Mouse (Mus musculus): ENCODE measurements around the gene C330007P06Rik. TPM values are rescaled to one million over a fixed set of nuclear protein-coding genes. Genes with fewer than 3 reads are reported as not detected.

The C330007P06Rik gene
- polyA plus RNA-seq, 1 experiment from 2014 or later, result 21.1 TPM

DNA sequence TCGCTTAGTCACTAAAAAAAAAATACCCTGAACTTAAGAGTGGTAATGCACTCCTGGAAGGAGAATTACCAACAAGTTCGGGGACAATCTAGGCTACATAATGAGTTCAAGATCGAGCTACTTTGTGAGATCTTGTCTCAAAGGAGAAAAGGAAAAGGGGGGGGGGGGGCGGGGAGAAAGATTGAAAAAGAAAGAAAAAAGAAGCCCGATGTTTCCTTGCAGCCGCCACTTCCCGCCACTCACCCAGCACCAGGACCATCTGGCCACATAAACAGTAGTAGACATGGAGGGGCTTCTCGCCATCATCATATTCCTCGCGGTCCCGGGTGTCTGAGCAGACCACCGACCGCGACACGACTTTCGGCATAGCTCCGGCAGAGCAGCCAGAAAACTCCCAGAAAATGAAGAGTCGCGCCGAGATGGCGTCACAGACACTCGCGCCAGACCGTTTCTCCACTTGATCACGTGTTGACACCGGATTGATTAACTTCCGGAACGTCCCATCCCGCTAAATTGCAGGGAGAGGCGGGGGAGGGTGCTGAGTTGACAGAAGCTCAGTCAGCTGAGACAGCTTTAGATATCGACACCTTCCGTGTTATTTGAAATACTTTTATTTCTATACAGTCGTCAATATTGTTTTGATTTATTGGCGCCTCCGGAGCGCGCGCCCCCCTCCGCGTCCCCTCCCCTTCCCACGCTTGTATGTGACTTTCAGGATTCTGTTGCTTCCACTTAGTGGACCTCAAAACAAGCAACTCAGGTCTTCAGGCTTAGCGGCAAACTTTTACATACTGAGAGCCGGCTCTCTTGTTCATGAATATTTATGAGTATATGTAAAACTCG, 9.9 kb downstream of the C330007P06Rik start:
- peaks cover 0 to 6% of the 10 kb centered on the region in 2 experiments; a peak in 1 of 4 replicates for H3K4me1 ChIP-seq (ENCODE audit: control insufficient read depth in 2 of 2, insufficient read depth in 2 of 2, low read length in 2 of 2)
- no peaks in the 10 kb centered on the region for H3K27me3 ChIP-seq (ENCODE audit: control insufficient read depth, insufficient read depth, low read length)
- WGBS, result 18% methylated on average over 37 of the region's 44 CpGs
- peak overlapping the region; percentile 42 to 59 for H3K4me3 ChIP-seq (ENCODE audit: control insufficient read depth in 1 of 2, insufficient read depth in 1 of 2, low read depth in 1 of 2, low read length in 2 of 2)
- no peaks in the 10 kb centered on the region for H3K9me3 ChIP-seq (ENCODE audit: control insufficient read depth, low read length)
- peak overlapping the region; percentile 70 for H3K9ac ChIP-seq (ENCODE audit: low read length)
- H3K36me3 ChIP-seq (ENCODE audit: control insufficient read depth, insufficient read depth, low read length), result no peaks in the 10 kb centered on the region
- peak overlapping the region; percentile 64 for H3K4me2 ChIP-seq (ENCODE audit: low read length)
- peak overlapping the region; percentile 68; a peak in 3 of 4 replicates for H3K27ac ChIP-seq (replicated peaks in 1 of 2; ENCODE audit: control insufficient read depth in 1 of 2, insufficient read depth in 1 of 2, low read depth in 2 of 2, low read length in 2 of 2)
- peak; percentile 59; the same call in 1 of the 2 replicates for ATAC-seq (ENCODE audit: insufficient number of reproducible peaks, insufficient read depth, low FRiP score, low read depth)

DNA sequence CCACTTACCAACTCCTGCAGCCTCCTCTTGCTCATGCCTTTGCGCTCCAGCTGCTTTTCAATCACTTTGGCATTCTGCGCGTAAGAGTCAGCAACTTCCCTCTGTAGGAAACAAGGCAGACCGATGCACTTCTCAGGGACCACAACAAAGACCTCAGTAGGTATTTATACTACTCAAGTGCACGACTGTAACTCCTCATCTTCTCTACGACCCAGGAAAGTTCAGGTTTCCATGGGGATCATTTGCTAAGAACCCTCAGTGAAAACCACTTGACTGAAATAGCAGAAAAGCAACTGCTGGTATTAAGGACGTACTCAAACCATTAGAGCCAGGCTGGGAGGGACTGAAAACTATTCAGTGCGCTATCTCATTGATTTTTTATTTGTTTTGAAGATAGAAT, 21.3 kb downstream of the C330007P06Rik start:
- no peak for ATAC-seq (ENCODE audit: insufficient number of reproducible peaks, insufficient read depth, low FRiP score, low read depth)
- no peaks in the 10 kb centered on the region for H3K9me3 ChIP-seq (ENCODE audit: control insufficient read depth, low read length)
- H3K4me3 ChIP-seq (ENCODE audit: control insufficient read depth in 1 of 2, insufficient read depth in 1 of 2, low read depth in 1 of 2, low read length in 2 of 2), result no peak overlapping the region
- no peaks in the 10 kb centered on the region for H3K27me3 ChIP-seq (ENCODE audit: control insufficient read depth, insufficient read depth, low read length)
- WGBS, result 77% methylated on average over 8 of the region's 8 CpGs
- H3K4me2 ChIP-seq (ENCODE audit: low read length), result no peak overlapping the region
- no peaks in the 10 kb centered on the region for H3K4me1 ChIP-seq (ENCODE audit: control insufficient read depth in 2 of 2, insufficient read depth in 2 of 2, low read length in 2 of 2)
- H3K27ac ChIP-seq (replicated peaks in 1 of 2; ENCODE audit: control insufficient read depth in 1 of 2, insufficient read depth in 1 of 2, low read depth in 2 of 2, low read length in 2 of 2), result no peak overlapping the region
- H3K9ac ChIP-seq (ENCODE audit: low read length), result no peak overlapping the region
- peaks cover 6% of the 10 kb centered on the region for H3K36me3 ChIP-seq (ENCODE audit: control insufficient read depth, insufficient read depth, low read length)

DNA sequence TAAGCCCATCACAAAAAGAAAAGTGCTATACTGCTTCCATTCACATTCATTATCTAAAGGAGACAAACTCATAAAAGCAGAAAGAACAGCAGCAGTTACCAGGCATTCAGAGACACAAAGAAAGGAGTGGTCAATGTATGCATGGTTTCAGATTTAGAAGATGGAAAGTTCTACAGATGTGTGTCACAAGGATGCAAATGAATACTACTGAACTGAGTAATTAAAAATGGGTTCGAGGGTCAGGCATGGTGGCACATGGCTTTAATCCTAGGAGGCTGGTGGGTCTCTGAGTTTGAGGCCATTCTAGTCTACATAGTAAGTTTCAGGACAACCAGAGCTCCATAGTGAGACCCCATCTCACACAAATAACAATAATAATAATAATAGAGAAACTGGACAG, 26.8 kb downstream of the C330007P06Rik start:
- H3K4me1 ChIP-seq (ENCODE audit: control insufficient read depth in 2 of 2, insufficient read depth in 2 of 2, low read length in 2 of 2), result no peaks in the 10 kb centered on the region
- H3K9ac ChIP-seq (ENCODE audit: low read length), result no peak overlapping the region
- H3K27me3 ChIP-seq (ENCODE audit: control insufficient read depth, insufficient read depth, low read length), result no peaks in the 10 kb centered on the region
- H3K9me3 ChIP-seq (ENCODE audit: control insufficient read depth, low read length), result no peaks in the 10 kb centered on the region
- no peak overlapping the region for H3K4me3 ChIP-seq (ENCODE audit: control insufficient read depth in 1 of 2, insufficient read depth in 1 of 2, low read depth in 1 of 2, low read length in 2 of 2)
- H3K36me3 ChIP-seq (ENCODE audit: control insufficient read depth, insufficient read depth, low read length), result peaks cover 1% of the 10 kb centered on the region; the same call in 1 of the 2 replicates
- no peak for ATAC-seq (ENCODE audit: insufficient number of reproducible peaks, insufficient read depth, low FRiP score, low read depth)
- 76% methylated on average over 1 of the region's 1 CpGs for WGBS
- no peak overlapping the region for H3K4me2 ChIP-seq (ENCODE audit: low read length)
- no peak overlapping the region for H3K27ac ChIP-seq (replicated peaks in 1 of 2; ENCODE audit: control insufficient read depth in 1 of 2, insufficient read depth in 1 of 2, low read depth in 2 of 2, low read length in 2 of 2)

DNA sequence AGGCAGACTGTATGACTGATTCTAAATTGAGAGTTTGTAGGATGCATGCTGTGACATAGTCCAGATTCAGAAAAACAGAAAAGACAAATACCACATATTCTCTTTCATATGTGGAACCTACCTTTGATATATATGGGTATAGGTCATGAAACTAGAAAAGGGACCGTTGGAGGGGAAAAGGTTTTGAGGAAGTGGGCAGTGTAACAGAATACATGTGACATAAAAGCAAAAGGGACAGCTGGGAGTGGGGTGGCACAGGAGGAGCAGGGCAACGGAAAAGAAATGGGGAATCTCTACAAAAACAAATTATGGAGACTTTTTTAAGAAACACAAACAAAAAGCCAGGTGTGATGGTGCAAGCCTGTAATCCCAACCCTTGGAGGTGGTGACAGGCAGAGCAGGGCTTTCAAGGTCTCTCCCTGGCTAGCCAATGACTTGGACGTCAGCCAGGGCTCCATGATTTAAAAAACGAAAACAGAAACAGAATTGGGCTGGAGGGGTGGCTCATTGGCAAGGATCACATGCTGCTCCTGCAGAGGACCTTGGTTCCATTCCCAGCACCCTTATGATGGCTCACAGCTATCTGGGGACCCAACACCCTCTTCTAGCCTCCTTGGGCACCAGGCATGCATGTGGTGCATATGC, 30.4 kb downstream of the C330007P06Rik start:
- H3K4me3 ChIP-seq (ENCODE audit: control insufficient read depth in 1 of 2, insufficient read depth in 1 of 2, low read depth in 1 of 2, low read length in 2 of 2), result no peak overlapping the region
- no peak for ATAC-seq (ENCODE audit: insufficient number of reproducible peaks, insufficient read depth, low FRiP score, low read depth)
- WGBS, result 54% methylated on average over 4 of the region's 4 CpGs

DNA sequence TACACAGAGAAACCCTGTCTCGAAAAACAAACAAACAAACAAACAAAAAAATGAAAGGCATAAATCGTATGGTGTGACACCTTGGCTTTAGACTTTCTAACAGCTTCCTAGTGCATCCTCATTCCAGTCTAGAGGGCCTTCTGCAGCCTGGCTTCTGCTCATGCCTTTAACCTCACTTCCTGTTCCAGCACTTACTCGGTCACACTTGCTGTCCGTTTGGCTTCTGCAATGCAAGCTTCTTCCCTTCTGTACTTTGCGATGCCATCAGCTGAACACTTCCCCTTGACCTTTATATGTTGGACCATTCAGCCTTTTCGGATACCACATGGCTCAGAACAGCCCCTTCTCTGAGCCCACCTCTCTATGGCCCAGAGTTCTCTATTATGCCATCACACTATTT, 32.2 kb downstream of the C330007P06Rik start:
- H3K4me3 ChIP-seq (ENCODE audit: control insufficient read depth in 1 of 2, insufficient read depth in 1 of 2, low read depth in 1 of 2, low read length in 2 of 2), result no peak overlapping the region
- H3K4me1 ChIP-seq (ENCODE audit: control insufficient read depth in 2 of 2, insufficient read depth in 2 of 2, low read length in 2 of 2), result no peaks in the 10 kb centered on the region
- no peak overlapping the region for H3K27ac ChIP-seq (replicated peaks in 1 of 2; ENCODE audit: control insufficient read depth in 1 of 2, insufficient read depth in 1 of 2, low read depth in 2 of 2, low read length in 2 of 2)
- H3K27me3 ChIP-seq (ENCODE audit: control insufficient read depth, insufficient read depth, low read length), result no peaks in the 10 kb centered on the region
- H3K9ac ChIP-seq (ENCODE audit: low read length), result no peak overlapping the region
- H3K36me3 ChIP-seq (ENCODE audit: control insufficient read depth, insufficient read depth, low read length), result no peaks in the 10 kb centered on the region
- no peak overlapping the region for H3K4me2 ChIP-seq (ENCODE audit: low read length)
- ATAC-seq (ENCODE audit: insufficient number of reproducible peaks, insufficient read depth, low FRiP score, low read depth), result no peak
- no peaks in the 10 kb centered on the region for H3K9me3 ChIP-seq (ENCODE audit: control insufficient read depth, low read length)
- WGBS, result 67% methylated on average over 6 of the region's 6 CpGs

More for the DNA sequence above, 30.4 kb downstream of the C330007P06Rik start:
- Histone ChIP-seq H3K9me3 (ENCODE audit: control insufficient read depth, low read length) (no peaks in the 10 kb centered on the region), H3K4me1 (ENCODE audit: control insufficient read depth in 2 of 2, insufficient read depth in 2 of 2, low read length in 2 of 2) (no peaks in the 10 kb centered on the region), H3K27me3 (ENCODE audit: control insufficient read depth, insufficient read depth, low read length) (no peaks in the 10 kb centered on the region), H3K27ac (replicated peaks in 1 of 2; ENCODE audit: control insufficient read depth in 1 of 2, insufficient read depth in 1 of 2, low read depth in 2 of 2, low read length in 2 of 2) (no peak overlapping the region), H3K4me2 (ENCODE audit: low read length) (no peak overlapping the region), H3K36me3 (ENCODE audit: control insufficient read depth, insufficient read depth, low read length) (no peaks in the 10 kb centered on the region), H3K9ac (ENCODE audit: low read length) (no peak overlapping the region)

DNA sequence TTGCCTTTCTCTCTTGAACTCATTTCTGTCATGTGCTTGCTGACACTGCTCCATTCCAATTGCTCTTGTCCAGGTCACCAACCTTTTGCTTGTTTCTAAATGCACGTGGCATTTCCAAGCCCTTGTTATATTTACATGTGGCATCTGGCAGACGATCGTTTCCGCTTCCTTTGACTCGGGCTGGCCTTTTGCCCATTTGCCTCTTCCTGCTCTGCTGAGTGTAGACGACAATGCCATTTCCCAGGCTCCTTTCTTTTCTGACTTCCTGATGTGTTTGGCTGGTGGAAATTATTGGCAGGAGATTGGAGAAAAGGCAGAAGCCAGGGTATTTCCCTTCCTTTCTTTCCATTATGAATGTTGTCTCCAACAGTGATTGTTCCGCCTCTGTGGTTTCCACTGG, 34.5 kb downstream of the C330007P06Rik start:
- Histone ChIP-seq H3K9ac (ENCODE audit: low read length) (no peak overlapping the region), H3K4me1 (ENCODE audit: control insufficient read depth in 2 of 2, insufficient read depth in 2 of 2, low read length in 2 of 2) (no peaks in the 10 kb centered on the region), H3K4me2 (ENCODE audit: low read length) (no peak overlapping the region), H3K27ac (replicated peaks in 1 of 2; ENCODE audit: control insufficient read depth in 1 of 2, insufficient read depth in 1 of 2, low read depth in 2 of 2, low read length in 2 of 2) (peak overlapping the region in 1 of 2 experiments; percentile 50; a peak in 1 of 4 replicates), H3K27me3 (ENCODE audit: control insufficient read depth, insufficient read depth, low read length) (no peaks in the 10 kb centered on the region), H3K9me3 (ENCODE audit: control insufficient read depth, low read length) (no peaks in the 10 kb centered on the region), H3K36me3 (ENCODE audit: control insufficient read depth, insufficient read depth, low read length) (no peaks in the 10 kb centered on the region), H3K4me3 (ENCODE audit: control insufficient read depth in 1 of 2, insufficient read depth in 1 of 2, low read depth in 1 of 2, low read length in 2 of 2) (no peak overlapping the region)
- 0 out of 2 replicates have a peak, but pooled peaks have one; percentile 13 for ATAC-seq (ENCODE audit: insufficient number of reproducible peaks, insufficient read depth, low FRiP score, low read depth)
- WGBS, result 58% methylated on average over 7 of the region's 7 CpGs

DNA sequence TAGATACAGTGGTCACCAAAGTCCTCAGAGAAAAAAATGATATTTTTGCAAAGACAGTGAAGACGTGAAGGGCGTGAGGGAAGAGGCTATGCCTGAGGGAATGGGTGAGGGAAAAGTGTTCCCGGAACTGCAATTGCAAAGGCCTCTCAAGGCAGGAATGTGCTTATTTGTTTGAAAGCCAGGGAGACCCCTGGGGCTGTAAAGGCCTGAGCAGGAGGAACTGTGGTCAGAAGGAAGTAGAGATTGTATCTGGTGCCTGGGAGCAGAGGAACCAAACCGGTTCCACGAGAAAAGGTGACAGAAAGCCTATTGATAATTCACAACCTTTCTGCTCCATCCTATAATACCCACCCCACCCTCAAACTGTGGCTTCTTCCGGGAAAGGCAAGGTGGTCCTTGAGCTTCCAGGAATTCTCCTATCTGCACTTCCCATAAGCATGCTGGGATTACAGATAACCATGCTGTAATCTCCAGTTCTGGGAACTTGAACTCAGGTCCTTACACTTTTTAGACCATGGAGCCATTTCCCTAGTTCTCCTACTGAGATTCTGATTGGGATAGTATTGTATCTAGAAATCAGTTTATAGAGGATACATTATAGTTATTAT, 36.7 kb downstream of the C330007P06Rik start:
- no peaks in the 10 kb centered on the region; a peak in 2 of 4 replicates for H3K4me1 ChIP-seq (ENCODE audit: control insufficient read depth in 2 of 2, insufficient read depth in 2 of 2, low read length in 2 of 2)
- H3K27me3 ChIP-seq (ENCODE audit: control insufficient read depth, insufficient read depth, low read length), result no peaks in the 10 kb centered on the region
- no peak for ATAC-seq (ENCODE audit: insufficient number of reproducible peaks, insufficient read depth, low FRiP score, low read depth)
- no peaks in the 10 kb centered on the region for H3K9me3 ChIP-seq (ENCODE audit: control insufficient read depth, low read length)
- no peak overlapping the region for H3K27ac ChIP-seq (replicated peaks in 1 of 2; ENCODE audit: control insufficient read depth in 1 of 2, insufficient read depth in 1 of 2, low read depth in 2 of 2, low read length in 2 of 2)
- H3K4me2 ChIP-seq (ENCODE audit: low read length), result no peak overlapping the region
- 49% methylated on average over 6 of the region's 6 CpGs for WGBS
- H3K4me3 ChIP-seq (ENCODE audit: control insufficient read depth in 1 of 2, insufficient read depth in 1 of 2, low read depth in 1 of 2, low read length in 2 of 2), result no peak overlapping the region
- H3K36me3 ChIP-seq (ENCODE audit: control insufficient read depth, insufficient read depth, low read length), result no peaks in the 10 kb centered on the region
- H3K9ac ChIP-seq (ENCODE audit: low read length), result no peak overlapping the region
